Mouse (Mus musculus) forebrain, embryonic 12.5 days (tissue): ENCODE data around the gene Hes2. TPM values are rescaled to one million over a fixed set of nuclear protein-coding genes. Genes with fewer than 3 reads are reported as not detected.

ENCODE experiments used
- ATAC-seq: fragments of 200-750 bp; cut with Nextera tagmentation; 2 replicates; pipeline ENCODE4 v1.8.0; 2017; ENCODE audit warnings: moderate TSS enrichment; ENCODE audit not compliant: low FRiP score
- H3K27ac ChIP-seq: fragments of 300-500 bp; sonication (generic); 2 replicates; pipeline ENCODE4 v1.5.1; 2016; ENCODE audit warnings: mild to moderate bottlenecking
- H3K27me3 ChIP-seq: fragments of 300-500 bp; sonication (generic); 2 replicates; pipeline ENCODE4 v1.6.1; 2016; ENCODE audit warnings: mild to moderate bottlenecking
- H3K36me3 ChIP-seq: fragments of 300-500 bp; sonication (generic); replicated peaks from 2 replicates; pipeline ENCODE4 v1.6.1; 2016; ENCODE audit warnings: mild to moderate bottlenecking
- H3K4me1 ChIP-seq: fragments of 300-500 bp; sonication (generic); 2 replicates; pipeline ENCODE4 v1.6.1; 2016
- H3K4me2 ChIP-seq: fragments of 300-500 bp; sonication (generic); 2 replicates; pipeline ENCODE4 v1.6.1; 2016; ENCODE audit warnings: mild to moderate bottlenecking, moderate library complexity
- H3K4me3 ChIP-seq: fragments of 300-500 bp; sonication (generic); replicated peaks from 2 replicates; pipeline ENCODE4 v1.5.1; 2016; ENCODE audit warnings: mild to moderate bottlenecking
- H3K9ac ChIP-seq: fragments of 300-500 bp; sonication (generic); 2 replicates; pipeline ENCODE4 v1.6.1; 2016; ENCODE audit warnings: mild to moderate bottlenecking
- H3K9me3 ChIP-seq: fragments of 300-500 bp; sonication (generic); 2 replicates; pipeline ENCODE4 v1.6.1; 2016
- WGBS: fragments of 180-500 bp; shearing (Covaris S2); methylation state at CpG from one replicate; pipeline ENCODE4 v1.1.7; 2016; 5-methylcytosine and 5-hydroxymethylcytosine counted together
- polyA plus RNA-seq: library from polyadenylated mRNA; unstranded; fragments of >200 nt; fragmentation: Nextera tagmentation; extraction: Ambion mirVana; gene quantifications from 2 replicates; pipeline ENCODE4 v1.2.1, GENCODE M21; 2016

Gene Hes2
- polyA plus RNA-seq, 1 experiment from 2014 or later = not detected

- Histone ChIP-seq H3K27ac (no peak overlapping the region), H3K4me3 (peak overlapping the region; percentile 23), H3K4me2 (peak overlapping the region; percentile 30), H3K9ac (no peak overlapping the region), H3K9me3 (no peaks in the 10 kb centered on the region), H3K36me3 (no peaks in the 10 kb centered on the region), H3K4me1 (peaks cover 29% of the 10 kb centered on the region), H3K27me3 (peaks cover 100% of the 10 kb centered on the region)
- ATAC-seq = no peak
- 3% methylated on average over 56 of the region's 56 CpGs for WGBS
These were observed 33.3 kb upstream of the Hes2 start for GRCm38 (mm10) chr4:152125161-152126025.

GRCm38 (mm10) chr4:152126026-152126920 lies 32.4 kb upstream of the Hes2 start:
- H3K4me2 ChIP-seq = peak overlapping the region; percentile 30
- H3K27me3 ChIP-seq = peaks cover 100% of the 10 kb centered on the region
- peak overlapping the region; percentile 23 for H3K4me3 ChIP-seq
- no peak overlapping the region for H3K27ac ChIP-seq
- peaks cover 30% of the 10 kb centered on the region for H3K4me1 ChIP-seq
- 2% methylated on average over 65 of the region's 65 CpGs for WGBS
- no peaks in the 10 kb centered on the region for H3K36me3 ChIP-seq
- no peaks in the 10 kb centered on the region for H3K9me3 ChIP-seq
- no peak overlapping the region for H3K9ac ChIP-seq
- ATAC-seq = no peak

GRCm38 (mm10) chr4:152127884-152128283 lies 30.8 kb upstream of the Hes2 start:
- no peak for ATAC-seq
- H3K9me3 ChIP-seq = no peaks in the 10 kb centered on the region
- no peak overlapping the region for H3K9ac ChIP-seq
- no peak overlapping the region for H3K27ac ChIP-seq
- H3K4me3 ChIP-seq = no peak overlapping the region
- H3K36me3 ChIP-seq = no peaks in the 10 kb centered on the region
- H3K27me3 ChIP-seq = peaks cover 100% of the 10 kb centered on the region
- H3K4me2 ChIP-seq = no peak overlapping the region
- WGBS = 80% methylated on average over 11 of the region's 11 CpGs
- H3K4me1 ChIP-seq = peaks cover 44% of the 10 kb centered on the region

GRCm38 (mm10) chr4:152128784-152129183 lies 29.9 kb upstream of the Hes2 start:
- Histone ChIP-seq H3K4me1 (peaks cover 44% of the 10 kb centered on the region), H3K4me3 (no peak overlapping the region), H3K9ac (no peak overlapping the region), H3K36me3 (no peaks in the 10 kb centered on the region), H3K4me2 (no peak overlapping the region), H3K9me3 (no peaks in the 10 kb centered on the region), H3K27me3 (peaks cover 100% of the 10 kb centered on the region), H3K27ac (no peak overlapping the region)
- 44% methylated on average over 5 of the region's 5 CpGs for WGBS
- no peak for ATAC-seq

GRCm38 (mm10) chr4:152129395-152129930 lies 29.2 kb upstream of the Hes2 start:
- Histone ChIP-seq H3K9ac (no peak overlapping the region), H3K9me3 (no peaks in the 10 kb centered on the region), H3K4me3 (no peak overlapping the region), H3K4me2 (no peak overlapping the region), H3K27me3 (peaks cover 100% of the 10 kb centered on the region), H3K27ac (no peak overlapping the region), H3K36me3 (no peaks in the 10 kb centered on the region), H3K4me1 (peaks cover 44% of the 10 kb centered on the region)
- WGBS = 23% methylated on average over 13 of the region's 13 CpGs
- ATAC-seq = no peak

- peaks cover 37% of the 10 kb centered on the region for H3K4me1 ChIP-seq
- H3K9me3 ChIP-seq = no peaks in the 10 kb centered on the region
- peak overlapping the region; percentile 40 for H3K4me3 ChIP-seq
- H3K27me3 ChIP-seq = peaks cover 97% of the 10 kb centered on the region
- H3K9ac ChIP-seq = peak overlapping the region; percentile 29; the same call in 1 of the 2 replicates
- ATAC-seq = peak; percentile 75
- peak overlapping the region; percentile 54 for H3K4me2 ChIP-seq
- WGBS = under 1% methylated on average over 82 of the region's 85 CpGs
- no peak overlapping the region for H3K27ac ChIP-seq
- H3K36me3 ChIP-seq = no peaks in the 10 kb centered on the region
These were observed 27.7 kb upstream of the Hes2 start for GRCm38 (mm10) chr4:152130771-152131653.

GRCm38 (mm10) chr4:152131809-152132771 lies 26.6 kb upstream of the Hes2 start:
- Histone ChIP-seq H3K4me2 (peak overlapping the region; percentile 54; the same call in 1 of the 2 replicates), H3K4me1 (peaks cover 29% of the 10 kb centered on the region), H3K27ac (no peak overlapping the region), H3K9ac (no peak overlapping the region), H3K36me3 (no peaks in the 10 kb centered on the region), H3K4me3 (peak overlapping the region; percentile 40), H3K9me3 (no peaks in the 10 kb centered on the region), H3K27me3 (peaks cover 97% of the 10 kb centered on the region)
- no peak for ATAC-seq
- 2% methylated on average over 50 of the region's 50 CpGs for WGBS

GRCm38 (mm10) chr4:152132772-152133169 lies 25.9 kb upstream of the Hes2 start:
- Histone ChIP-seq H3K9ac (no peak overlapping the region), H3K9me3 (no peaks in the 10 kb centered on the region), H3K36me3 (no peaks in the 10 kb centered on the region), H3K4me1 (peaks cover 29% of the 10 kb centered on the region), H3K4me3 (no peak overlapping the region), H3K27ac (no peak overlapping the region), H3K27me3 (peaks cover 95% of the 10 kb centered on the region), H3K4me2 (no peak overlapping the region)
- 19% methylated on average over 10 of the region's 10 CpGs for WGBS
- ATAC-seq = no peak

GRCm38 (mm10) chr4:152133213-152133612 lies 25.5 kb upstream of the Hes2 start:
- Histone ChIP-seq H3K4me2 (no peak overlapping the region), H3K4me1 (peaks cover 29% of the 10 kb centered on the region), H3K36me3 (no peaks in the 10 kb centered on the region), H3K27ac (no peak overlapping the region), H3K27me3 (peaks cover 93% of the 10 kb centered on the region), H3K9me3 (no peaks in the 10 kb centered on the region), H3K9ac (no peak overlapping the region), H3K4me3 (no peak overlapping the region)
- no peak for ATAC-seq
- WGBS = 42% methylated on average over 5 of the region's 5 CpGs

GRCm38 (mm10) chr4:152134507-152134906 lies 24.2 kb upstream of the Hes2 start:
- Histone ChIP-seq H3K27ac (no peak overlapping the region), H3K9ac (no peak overlapping the region), H3K27me3 (peaks cover 93% of the 10 kb centered on the region), H3K36me3 (no peaks in the 10 kb centered on the region), H3K4me2 (no peak overlapping the region), H3K4me1 (peaks cover 33% of the 10 kb centered on the region), H3K4me3 (no peak overlapping the region), H3K9me3 (no peaks in the 10 kb centered on the region)
- no peak for ATAC-seq

- Histone ChIP-seq H3K4me1 (peaks cover 29% of the 10 kb centered on the region), H3K9me3 (no peaks in the 10 kb centered on the region), H3K36me3 (no peaks in the 10 kb centered on the region), H3K4me2 (no peak overlapping the region), H3K9ac (no peak overlapping the region), H3K27me3 (peaks cover 89% of the 10 kb centered on the region), H3K4me3 (no peak overlapping the region), H3K27ac (no peak overlapping the region)
- ATAC-seq = no peak
- 83% methylated on average over 12 of the region's 12 CpGs for WGBS
These were observed 23.3 kb upstream of the Hes2 start for GRCm38 (mm10) chr4:152135363-152135762.
